Mouse (Mus musculus) cerebellum, postnatal 10 days (tissue): ENCODE measurements around the gene L3mbtl3.
A peak's percentile ranks its signal among the peaks of the same experiment; 100 is the strongest.

Experiments used
- DNase-seq, 2 experiments: peaks; one replicate each; pipeline ENCODE4 v3.0.0; 2021; ENCODE audit warnings: mixed read lengths in 2 of 2

Gene L3mbtl3

DNA sequence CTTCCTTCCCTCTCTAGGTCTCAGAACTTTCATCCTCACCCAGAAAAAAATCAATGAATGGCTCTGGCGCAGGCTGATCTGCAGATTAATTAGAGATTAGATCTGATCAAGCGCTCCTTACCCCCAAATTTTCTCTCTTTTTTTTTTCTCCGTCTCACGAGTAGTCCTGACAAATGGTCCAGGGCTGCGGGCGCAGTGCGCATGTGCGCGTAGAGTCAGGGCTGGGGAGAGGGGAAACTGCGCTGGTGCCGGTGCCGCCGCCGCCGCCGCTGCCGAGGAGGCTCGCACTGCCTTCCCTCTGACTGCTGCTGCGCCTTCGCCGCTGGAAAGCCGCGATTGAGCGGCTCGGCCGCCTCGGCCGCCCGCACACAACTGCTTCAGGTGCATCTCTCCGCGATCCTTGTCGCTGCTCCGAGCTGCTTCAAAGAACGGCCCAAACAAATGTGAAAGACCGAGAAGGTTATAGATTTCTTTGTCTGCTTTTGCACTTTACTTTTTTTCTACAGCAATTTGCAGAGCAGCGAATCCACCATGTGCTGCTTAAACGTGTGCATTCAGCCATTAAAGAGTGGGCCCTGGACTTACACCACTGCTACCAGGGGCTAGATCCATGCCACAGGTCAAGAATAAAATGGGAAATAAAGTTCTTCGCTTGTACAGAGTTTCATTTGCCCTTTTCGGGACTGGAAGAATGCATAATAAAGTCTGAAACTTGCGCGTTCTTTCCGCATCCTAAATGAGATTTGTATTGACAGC lies at the start of gene L3mbtl3:
Gene L3mbtl3 (minus strand): TSS at position 182 of the 756 bp plus-strand sequence.
- DNase-seq, result peak; percentile 88 to 94

DNA sequence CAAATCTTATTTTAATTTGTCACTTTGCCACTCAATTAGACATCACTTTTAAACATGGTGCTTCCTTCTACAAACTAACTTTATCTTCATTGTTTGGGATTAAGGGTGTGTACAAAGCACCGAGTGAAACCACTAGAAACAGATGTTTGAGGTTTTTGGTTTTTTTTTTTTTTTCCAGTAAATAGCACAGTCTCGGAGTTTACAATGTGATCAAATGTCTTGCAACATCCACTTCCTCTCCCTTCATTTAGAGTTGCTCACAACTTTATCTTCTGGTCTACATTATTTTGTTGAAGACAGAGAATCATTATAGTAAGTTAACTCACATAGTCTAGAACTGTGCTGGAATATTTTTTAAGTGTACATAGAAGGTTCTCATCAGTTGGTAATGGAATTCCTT lies 45.4 kb upstream of the L3mbtl3 start:
- DNase-seq, result no peak

DNA sequence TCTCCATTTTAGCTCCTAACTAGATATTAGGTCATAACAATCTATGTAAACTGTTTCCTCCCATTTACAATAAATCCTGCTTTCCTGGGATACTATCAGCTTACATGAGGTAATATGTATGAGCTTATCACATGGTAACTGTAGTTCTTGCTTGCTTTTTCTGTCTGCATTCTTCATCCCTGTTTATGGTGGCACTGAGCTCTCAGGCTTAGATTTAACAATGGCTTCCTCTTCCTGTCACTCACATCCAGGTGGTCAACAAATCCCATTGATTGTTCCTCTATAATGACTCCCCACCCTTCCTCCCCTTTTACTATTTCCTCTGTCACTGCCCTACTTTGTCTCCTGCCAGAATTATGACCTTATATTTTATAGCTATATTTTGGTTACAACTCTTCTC lies 12.9 kb upstream of the L3mbtl3 start:
- no peak for DNase-seq

DNA sequence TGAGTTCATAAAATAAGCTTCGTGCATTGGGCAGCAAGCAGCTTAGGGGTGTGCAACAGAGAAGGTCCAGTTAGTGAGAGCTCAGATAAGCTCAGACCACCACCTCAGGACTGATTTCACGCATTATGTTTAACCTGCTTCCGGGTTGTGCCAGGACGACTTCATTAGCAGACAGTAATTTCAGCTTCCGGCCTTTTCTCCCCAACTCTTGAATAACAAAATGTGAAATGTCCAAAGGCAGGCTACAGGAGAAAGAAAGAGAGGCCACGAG lies 1.5 kb upstream of the L3mbtl3 start:
- no peak for DNase-seq

DNA sequence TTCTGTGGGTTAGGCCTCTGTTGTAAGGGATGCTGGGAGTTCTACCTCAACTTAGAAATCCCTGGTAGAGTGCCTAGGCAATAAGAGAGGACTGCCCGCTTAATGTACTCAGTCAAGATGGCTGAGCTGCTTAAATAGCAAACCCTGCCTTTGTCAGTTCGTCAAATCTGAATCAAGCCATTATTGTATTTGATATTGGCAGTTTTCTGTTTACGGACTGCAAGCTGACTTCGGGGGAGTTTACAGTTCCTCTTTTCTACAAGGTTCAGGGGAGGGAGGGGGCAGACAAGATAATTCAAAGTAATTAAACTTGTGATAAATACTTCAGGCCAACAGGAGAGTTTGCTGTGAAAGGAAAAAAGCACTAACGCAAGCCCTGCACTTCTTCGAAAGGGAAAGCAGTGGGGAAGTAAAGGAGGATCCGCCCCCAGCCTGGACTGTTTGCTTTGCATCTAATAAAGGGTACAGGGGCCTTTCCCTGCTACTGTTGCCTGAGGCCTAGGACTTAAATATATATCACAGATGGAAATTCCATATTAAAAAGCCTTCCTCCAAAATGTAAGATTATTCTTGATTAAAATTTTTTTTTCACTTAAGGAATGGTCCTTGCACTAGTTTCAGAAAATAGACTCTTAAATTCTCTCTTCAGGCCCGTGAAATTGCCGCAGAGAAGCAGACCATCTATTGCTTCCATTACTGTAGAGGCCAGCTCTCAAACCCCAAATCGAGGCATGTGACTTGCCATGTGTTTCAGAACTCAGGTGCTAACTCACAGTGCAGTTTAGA lies 968 bp upstream of the L3mbtl3 start:
- peak in 1 of 2 experiments; percentile 7 for DNase-seq

DNA sequence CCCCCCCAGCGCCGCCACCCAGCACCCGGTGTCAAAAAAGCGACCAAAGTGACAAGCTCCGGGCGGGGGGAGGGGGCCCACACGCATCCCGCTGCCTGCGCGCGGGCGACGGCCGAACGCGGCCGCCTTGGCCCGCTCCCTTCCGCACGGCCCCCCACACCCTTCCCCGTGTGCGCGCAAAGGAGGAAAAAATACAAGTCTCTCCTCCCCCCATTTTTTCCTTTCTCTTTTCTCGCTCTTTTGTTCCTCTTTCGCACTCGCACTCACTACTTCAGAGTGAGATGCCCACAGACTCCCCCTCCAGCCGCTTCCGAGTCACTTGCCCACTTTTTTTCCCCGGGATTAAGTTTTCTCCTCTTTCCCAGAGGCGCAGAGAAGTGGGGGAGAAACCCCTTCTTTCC lies 420 bp downstream of the L3mbtl3 start:
- no peak for DNase-seq

DNA sequence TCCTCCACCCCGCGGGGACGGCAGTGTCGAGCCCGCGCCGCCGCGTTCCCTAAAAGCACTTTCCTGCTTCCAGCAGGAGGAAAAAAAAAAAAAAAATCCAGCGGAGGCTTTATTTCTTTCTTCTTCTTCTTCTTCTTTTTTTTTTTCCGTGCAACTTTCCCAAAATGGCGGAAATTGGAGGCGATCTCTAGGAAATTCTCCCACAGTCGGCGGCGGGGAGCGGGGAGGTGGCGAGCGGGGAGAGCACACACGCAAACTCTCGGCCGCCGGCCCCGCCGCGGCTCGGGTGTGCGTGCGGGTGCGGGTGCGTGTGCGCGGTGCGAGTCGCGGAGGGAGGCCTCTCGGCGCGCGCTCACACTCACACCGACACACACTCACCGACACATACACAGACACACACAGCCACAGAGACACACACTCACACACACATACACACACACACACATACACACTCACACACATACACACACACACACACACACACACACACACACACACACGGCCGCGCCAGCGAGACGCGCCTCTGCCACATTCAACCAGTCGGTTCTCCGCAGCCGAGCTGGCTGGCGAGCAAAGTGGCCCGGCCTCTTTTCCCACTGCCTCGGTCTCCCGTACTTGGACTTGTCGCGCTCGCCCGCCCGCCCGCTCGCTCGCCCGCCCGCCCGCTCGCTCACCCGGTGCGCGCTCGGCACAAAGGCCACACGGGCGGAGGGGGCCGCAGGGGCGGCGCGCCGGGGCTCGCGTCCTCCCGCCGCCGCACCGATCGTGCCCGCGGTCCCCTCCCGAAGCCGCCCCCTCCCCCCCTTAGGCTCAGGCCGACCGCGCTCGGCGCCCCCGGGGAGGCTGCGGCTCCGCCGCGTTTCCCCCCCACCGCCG lies 1.1 kb downstream of the L3mbtl3 start:
- DNase-seq, result peak; percentile 73 to 77

DNA sequence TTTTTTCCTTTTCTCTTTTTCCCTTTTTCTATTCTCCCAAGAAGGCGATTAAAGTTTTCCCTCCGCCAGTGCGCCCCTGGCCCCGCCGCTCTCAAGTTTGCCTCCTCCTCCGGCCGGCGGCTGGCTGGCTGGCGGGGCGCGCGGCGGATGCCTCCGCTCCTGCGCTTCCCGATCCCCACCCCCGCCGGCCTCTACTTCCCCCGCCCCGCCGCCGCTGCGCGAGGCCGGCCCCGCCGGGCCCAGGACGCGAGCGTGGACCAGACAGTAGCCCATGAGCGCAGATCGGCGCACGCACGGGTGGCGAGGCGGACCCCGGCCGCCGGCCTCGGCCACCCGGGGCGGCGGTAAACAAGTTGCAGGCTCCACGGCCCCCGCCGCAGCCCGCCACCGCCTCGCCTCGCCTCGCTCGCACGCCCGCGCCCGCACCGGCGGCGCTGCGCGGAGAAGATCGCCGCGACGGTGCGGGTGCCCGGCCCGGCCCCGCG lies 1.8 kb downstream of the L3mbtl3 start:
- DNase-seq, result peak; percentile 74 to 81

DNA sequence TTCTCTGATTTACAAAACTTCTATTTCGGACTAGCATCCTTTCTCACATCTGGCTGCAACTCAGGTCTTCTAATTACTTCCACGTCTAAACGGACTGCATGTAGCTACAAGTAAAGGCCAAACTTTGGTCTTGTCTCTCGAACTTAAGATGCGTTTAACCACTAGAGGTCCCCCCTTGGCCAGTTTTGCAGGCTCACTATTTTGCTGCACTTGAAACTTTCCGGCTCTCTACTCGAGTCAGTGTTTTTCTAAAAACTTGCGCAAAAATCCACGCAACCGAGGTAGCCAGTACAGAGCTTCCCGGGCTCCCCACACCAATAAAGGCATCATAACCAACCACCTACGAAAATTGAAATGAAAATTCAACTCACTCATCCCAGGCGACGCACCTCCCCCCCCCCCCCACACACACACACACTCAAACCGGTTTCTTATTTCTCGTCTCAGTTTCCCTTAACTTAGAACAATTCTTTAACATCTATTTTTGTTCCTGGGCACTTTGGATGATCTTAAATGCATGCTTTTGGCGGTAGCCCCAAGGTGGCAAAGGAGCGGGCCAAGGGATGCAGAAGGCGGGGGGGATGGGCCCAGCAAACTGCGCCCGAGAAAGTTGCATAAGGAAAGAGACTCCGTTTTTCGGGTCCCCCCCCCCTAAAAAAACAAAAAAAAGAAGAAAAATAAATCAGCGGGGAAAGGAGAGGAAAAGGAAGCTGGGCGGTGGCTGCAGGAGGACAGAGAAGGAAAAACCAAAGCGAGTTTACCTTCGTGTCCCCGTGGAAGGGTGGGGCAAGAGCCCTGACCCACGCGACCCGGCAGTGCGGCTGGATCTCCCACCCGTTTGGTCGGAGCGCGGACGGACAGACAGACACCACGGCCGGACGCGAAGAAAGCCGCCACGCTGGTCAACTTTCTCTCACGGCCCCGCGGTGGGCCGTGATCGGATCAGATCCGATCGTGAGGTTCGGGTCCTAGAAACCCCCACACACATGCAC lies 2.5 kb downstream of the L3mbtl3 start:
- peak; percentile 86 to 87 for DNase-seq

DNA sequence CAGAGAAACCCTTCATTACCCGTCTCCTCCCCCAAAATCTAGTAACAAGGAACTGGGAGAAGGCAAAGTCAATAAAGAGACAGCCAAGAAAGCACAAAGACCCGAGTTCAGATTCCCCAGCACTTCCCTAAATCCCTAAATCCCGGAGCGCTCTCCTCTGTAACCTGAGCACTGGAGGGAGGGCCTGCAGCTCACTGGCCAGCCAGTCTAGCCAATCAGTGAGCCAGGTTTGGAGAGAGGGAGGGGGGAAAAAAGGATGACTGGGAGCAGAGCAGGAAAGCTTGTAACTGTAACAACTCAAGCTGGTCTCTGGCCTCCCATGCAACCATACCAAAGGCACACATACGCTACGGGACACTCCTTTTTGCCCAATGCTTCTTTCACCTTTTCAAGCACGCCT lies 4.4 kb downstream of the L3mbtl3 start:
- peak; percentile 7 to 24 for DNase-seq

DNA sequence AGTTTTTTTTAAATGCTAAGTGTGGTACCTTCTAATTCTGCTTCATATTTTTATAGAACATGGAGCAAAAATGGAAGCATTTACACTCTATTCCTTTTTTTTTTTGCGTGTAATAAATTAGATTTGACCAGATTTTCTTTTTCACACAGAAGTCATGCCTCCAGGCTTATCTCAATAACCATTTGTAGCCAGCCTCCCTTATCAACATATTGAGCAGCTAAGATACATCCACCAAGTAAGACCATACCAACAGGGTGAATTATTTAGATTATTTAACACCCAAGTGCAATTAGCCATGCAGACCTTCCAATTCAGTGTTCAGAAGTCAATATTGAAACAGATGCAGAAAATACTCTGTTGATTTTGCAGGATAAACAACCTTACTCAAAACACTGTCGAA lies 10.8 kb downstream of the L3mbtl3 start:
- DNase-seq, result no peak

DNA sequence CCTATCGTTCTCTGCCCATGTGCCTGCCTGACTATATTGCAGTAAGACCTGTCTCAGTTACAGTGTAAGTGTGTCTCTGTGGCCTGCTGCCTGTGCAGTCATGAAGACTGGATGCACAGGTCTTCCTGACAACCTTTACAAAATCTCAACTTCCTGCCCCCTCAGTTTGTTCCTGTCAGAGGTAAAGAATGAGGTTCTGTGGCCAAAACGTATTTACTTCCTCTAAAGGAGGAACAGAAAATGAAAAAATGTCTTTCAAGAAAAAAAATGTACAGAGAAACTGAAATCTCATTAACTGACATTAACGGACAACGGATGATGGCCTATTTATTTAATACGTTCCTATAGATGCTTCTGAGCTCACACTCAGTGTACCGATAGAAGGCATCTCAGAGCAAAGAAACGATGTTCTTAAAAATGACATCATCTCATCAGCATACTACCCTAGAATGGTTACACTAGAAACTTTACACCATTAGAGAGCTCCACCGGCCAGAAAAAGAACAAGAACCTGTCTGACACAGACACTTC lies 11.4 kb downstream of the L3mbtl3 start:
- DNase-seq, result no peak

DNA sequence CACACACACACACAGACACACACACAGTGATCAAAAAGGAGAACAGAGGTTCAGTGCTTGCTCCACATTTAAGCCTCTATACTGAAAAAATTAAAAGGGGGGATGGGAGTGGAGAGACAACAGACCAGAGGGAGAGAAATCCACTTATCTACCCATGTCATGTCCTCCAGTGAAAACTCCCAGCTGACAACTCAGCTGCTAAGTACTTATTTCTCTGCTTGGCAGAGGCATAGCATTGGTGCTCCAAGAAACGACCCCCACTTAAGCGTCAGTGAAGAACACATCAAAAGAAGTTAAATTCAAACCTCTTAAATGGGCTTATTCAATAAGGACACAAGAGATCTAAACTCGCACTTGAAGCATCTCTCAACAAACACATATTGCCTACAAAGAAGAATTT lies 12.2 kb downstream of the L3mbtl3 start:
- DNase-seq, result no peak

DNA sequence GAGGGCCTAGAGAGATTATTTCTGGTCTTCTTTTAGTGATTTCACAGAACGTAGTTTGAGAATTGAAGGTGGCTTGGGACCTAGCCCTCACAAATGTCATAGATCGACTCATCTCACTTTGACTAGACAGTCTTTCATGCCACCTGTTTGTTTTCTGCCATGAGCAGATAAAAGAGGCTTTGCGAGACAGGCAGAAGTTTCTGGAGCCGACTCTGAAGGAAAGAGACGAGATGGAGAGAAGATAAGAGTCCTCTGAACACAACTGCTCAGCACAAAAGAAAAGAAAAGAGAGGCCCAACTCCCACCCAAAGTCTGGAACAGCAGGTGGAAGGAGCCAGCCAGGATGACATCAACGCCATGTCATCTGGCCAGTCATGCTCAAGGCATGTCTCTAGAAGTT lies 17.0 kb downstream of the L3mbtl3 start:
- DNase-seq, result no peak

DNA sequence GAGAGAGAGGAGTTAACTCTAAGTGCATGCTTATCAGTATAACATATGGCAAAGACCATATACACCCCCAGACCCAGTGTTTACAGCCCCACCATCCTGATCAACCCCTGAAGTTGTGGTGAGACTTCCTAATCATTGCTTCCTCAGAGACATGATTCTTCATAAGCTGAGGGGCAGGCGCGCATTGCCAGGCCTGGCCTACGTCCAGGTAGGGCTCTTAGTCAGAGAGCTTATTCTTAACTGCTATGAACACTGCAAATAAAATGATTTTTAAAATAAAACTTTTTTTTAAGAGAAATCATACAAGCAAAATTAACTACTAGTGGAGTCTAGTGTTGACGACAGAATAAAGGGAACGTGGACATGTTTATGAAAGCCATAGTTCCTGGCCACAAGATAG lies 17.5 kb downstream of the L3mbtl3 start:
- peak; percentile 13 to 36 for DNase-seq

DNA sequence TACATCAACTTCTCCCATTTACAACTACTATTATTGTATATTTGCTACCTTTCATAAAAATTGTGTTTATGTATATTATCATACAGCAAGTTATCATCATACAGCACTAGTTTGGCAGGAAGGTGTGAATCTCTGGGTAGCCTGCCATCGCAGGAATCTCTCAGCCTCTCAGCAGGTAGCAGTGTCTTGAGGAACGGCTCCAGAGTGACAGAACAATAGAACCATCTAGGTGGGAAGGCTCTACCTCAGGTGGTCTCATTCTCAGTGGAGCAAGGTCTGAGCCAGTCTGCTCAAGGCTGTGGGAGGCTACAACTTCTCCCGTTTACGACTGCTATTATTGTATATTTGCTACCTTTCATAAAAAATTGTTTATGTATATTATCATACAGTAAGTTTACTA lies 22.0 kb downstream of the L3mbtl3 start:
- DNase-seq, result no peak

DNA sequence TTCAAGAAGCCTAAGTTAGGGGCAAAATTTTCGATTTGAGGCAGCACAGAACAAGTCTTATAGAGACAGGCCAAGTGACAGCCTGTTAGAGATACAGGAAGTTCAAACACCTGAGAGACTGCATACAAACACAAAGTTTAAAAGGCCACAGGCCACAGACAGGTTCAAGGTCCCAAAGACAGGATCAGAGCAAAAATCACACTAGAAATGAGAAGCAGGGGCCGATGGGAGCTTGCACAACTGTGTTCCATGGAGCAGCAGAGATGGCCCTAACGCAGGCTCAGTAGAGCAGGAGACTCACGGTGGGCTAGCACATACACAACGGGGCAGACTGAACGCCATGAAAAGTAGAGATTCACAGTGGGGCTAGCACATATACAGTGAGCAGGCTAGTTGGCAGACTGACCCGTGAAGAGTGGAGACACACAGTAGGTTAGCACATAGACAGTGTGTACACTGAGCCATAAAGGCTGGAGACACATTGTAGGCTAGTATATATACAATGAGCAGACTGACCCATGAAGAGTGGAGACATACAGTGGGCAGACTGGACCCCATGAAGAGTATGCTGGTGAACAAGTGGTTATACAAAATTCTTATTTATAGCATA lies 24.5 kb downstream of the L3mbtl3 start:
- no peak for DNase-seq

DNA sequence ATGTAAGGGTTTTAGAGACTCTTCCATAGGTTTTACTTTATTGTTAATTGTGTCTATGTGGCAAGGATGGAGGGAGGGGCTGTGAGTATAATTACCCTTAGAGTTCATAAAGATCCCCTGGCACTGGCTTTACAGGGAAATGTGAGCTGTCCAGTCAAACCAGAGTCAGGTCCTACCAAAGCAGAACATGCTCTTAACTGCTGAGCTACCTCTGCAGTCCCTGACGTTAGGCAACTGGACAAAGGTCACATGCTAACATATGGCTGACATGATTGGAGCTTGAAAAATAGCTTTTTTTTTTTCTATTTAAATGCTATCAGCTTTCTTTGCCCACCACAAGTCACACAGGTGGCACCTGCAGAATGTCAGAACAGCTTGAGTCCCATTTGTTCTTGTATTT lies 25.6 kb downstream of the L3mbtl3 start:
- no peak for DNase-seq

DNA sequence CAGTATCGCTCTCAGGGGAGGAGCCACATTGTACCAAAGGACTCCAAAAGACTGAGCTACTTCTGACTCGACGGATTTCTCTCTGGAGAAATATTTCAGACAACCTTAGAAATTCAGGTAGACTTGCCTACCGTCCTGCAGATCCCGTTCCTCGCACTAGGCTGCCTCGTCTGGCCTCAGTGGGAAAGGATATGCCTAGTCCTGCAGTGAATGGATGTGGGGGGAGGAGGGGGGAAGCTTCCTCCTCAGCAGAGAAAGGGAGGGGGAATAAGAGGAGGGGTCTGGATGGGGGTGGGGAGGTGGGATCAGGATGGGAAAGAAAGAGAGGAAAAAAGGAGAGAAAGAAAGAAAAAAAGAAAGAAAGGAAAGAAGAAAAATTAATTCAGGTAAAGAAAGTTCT lies 28.2 kb downstream of the L3mbtl3 start:
- no peak for DNase-seq

DNA sequence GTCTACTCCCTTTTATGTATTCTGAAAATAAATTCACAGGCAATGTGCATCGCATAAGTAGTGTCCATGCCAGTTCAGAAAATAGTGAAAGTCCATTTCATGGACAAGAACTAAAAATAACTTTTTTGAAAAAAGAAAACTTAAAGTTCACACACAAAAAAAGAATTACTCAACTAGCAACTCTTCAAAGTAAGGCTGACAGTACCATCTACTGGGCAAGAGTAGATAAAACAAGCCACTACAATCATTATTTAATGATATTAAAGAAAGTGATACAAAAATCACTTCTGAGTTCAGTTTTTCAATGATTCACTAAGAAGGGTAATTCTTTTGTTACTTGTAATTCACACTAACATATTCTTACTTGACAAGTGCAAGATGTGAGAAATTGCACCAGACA lies 29.9 kb downstream of the L3mbtl3 start:
- no peak for DNase-seq

DNA sequence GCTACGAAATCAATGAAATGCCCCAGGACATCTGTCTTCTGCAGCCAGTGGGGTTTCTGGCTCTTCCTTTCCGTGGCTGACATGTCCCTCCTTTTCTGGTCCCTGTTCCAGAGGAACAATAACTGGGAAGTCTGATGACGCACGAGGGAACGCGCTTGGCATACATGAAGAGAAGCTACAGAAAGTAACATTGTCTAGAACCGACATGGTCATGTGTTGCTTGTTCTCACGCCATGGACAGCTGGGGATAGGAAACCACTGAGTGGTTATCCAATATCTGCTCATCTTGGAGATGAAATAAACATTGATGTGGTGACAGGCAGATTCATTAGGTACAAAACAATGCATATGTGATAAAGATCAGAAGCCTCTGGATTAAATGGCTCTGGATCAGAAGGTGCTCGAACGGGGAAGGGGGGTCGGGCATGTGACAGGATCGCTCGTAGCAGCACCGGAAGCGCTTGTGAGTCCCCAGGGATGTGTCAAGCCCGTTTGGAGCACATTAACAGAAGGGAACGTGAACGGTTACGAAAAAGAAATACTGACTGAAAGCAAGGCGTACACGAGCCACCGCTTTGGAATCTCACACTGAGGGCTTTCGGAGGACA lies 37.8 kb downstream of the L3mbtl3 start:
- DNase-seq, result no peak
